Mouse (Mus musculus) urinary bladder, adult 2 months (tissue): ENCODE measurements around the gene Zc3h7b. TPM values are rescaled to one million over a fixed set of nuclear protein-coding genes. Genes with fewer than 3 reads are reported as not detected.

Source experiments
- DNase-seq: peaks from one replicate; pipeline ENCODE4 v3.0.0; 2022; ENCODE audit warnings: low spot score
- polyA plus RNA-seq: library from polyadenylated mRNA; depleted of rRNA; stranded (reverse); fragments of >200 nt; gene quantifications from 2 replicates; pipeline ENCODE4 v1.2.3, GENCODE M21; 2012

Gene Zc3h7b
- polyA plus RNA-seq, 1 experiment: 30.8 TPM

GRCm38 (mm10) chr15:81792444-81792843 is 47.6 kb downstream of the Zc3h7b start:
- DNase-seq: no peak

- DNase-seq: no peak
Observed at GRCm38 (mm10) chr15:81796228-81796627, 51.4 kb downstream of the Zc3h7b start.

GRCm38 (mm10) chr15:81797861-81798260 is 53.0 kb downstream of the Zc3h7b start:
- no peak for DNase-seq

GRCm38 (mm10) chr15:81798421-81798820 is 53.6 kb downstream of the Zc3h7b start:
- no peak for DNase-seq

DNA sequence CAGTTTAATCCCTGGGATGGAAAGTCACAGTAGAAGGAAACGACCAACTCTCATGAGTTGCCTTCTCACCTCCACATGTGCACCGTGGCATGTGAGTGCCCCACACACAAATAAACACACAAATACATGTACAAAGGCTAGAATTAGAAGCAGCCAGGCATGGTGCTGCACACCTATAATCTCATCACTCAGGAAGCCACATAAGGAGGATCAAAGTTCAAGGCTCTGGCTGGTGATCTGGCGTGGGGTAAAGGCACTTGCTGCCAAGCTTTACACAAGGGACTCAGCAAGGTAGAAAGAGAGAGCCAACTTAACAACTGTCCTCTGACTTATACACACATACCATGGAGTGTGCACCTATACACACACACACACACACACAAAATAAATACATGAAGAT is 55.5 kb downstream of the Zc3h7b start:
- no peak for DNase-seq

DNA sequence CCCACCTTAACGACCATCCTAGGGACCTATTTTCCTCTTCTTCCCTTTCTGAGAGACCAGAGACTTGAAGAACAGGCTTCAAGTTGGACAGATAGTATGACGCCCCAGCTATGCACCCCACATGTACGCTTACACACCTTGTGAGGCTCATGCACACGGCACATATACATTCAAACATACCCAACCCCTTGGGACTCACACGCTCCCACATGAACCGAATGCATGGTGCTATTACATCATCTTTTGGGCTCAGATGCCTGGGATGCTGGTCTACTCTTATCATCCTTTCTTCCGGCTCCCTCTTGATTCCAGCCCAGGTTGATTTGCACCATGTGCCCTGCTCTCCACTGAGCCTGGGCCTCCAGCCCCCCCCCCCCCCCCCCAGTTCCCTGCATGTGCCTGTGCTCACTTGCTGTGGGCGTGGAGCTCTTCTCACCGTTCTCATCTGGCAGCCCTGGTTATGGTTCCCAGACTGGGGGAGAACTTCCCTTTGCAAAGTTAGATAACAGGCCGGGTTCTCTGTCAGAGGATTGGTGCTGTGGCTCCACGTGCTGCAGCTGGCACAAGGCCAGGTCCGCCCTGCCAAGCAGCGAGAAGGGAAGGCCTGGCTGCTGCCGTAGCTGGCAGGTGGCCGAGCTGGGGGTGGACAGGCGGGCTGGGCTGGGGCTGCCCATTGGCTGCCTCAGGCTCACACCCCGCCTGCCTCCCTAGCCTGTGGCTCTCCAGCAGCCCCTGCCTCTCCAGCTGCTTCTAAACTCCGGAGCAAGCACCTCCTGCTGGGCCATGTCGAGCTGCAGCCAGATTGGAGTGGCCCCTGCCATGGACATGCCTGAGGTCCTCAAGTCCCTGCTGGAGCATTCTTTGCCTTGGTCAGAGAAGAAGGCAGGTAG is 57.4 kb downstream of the Zc3h7b start, which contains the start of gene Tef:
TSS of gene Tef (plus strand) at position 421 of the 890 bp plus-strand sequence.
- DNase-seq: peak; percentile 99

GRCm38 (mm10) chr15:81802941-81803351 is 58.1 kb downstream of the Zc3h7b start:
- no peak for DNase-seq

GRCm38 (mm10) chr15:81803425-81803951 is 58.6 kb downstream of the Zc3h7b start:
- DNase-seq: no peak

DNA sequence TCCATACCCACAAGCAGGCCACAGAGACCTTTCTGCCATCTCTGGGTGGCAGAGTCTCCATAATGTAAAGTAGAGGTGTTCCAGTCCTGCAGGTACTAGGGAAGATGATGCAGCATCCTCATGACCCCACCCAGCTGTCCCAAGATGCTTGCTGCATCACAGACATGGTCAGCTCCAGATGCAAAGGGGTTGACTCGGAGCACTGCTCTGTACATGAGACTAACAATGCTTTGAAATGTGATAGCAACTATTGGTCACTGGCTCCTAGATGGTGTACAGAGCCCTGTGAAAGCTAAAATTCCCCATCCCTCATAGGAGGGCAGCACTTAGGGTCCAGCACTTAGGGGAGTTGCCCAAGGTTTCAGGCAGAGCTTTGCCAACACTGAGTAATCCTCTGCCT is 59.3 kb downstream of the Zc3h7b start:
- no peak for DNase-seq

DNA sequence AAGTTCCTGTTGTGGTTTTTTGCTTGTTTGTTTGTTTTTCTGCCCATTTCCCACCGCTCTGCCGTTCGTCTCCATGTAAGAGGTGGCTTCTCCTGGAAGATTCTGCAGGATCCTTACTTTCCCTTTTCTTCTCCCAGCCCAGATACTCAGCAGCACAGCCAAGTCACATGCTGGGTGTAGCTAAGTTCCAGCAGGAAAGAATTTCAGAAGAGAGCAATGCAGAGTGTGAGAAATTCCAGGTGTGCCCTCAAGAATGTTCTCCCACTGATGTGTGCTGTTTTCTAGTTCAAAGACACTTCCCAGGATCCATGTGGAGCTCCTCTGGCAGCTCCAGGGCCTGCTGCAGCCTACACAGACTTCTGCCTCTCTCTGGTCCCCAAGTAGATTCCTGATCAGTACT is 60.0 kb downstream of the Zc3h7b start:
- DNase-seq: no peak

- no peak for DNase-seq
Observed at GRCm38 (mm10) chr15:81805624-81806023, 60.8 kb downstream of the Zc3h7b start.

- no peak for DNase-seq
Observed at GRCm38 (mm10) chr15:81806621-81807404, 62.0 kb downstream of the Zc3h7b start.

DNA sequence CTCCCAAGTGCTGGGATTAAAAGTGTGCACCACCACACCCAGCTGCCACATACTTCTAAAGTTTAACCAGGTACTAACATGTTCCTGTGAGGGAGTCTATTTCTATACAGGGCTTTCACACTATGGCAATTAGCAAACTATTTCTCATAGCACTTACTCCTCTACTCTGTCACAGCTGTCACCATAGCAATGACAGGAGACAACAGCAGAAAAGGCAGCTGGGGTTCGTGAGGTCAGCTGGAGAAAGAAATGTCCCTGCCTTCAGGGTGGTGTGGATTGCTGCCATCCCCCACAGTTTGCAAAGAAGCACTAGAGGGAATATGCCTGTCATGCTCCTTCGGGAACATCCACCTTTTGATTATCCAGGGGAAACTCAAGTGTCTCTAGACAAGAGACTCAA is 63.9 kb downstream of the Zc3h7b start:
- no peak for DNase-seq

GRCm38 (mm10) chr15:81809550-81809949 is 64.7 kb downstream of the Zc3h7b start:
- no peak for DNase-seq

- peak; percentile 69 for DNase-seq
Observed at GRCm38 (mm10) chr15:81810150-81810549, 65.3 kb downstream of the Zc3h7b start.

DNA sequence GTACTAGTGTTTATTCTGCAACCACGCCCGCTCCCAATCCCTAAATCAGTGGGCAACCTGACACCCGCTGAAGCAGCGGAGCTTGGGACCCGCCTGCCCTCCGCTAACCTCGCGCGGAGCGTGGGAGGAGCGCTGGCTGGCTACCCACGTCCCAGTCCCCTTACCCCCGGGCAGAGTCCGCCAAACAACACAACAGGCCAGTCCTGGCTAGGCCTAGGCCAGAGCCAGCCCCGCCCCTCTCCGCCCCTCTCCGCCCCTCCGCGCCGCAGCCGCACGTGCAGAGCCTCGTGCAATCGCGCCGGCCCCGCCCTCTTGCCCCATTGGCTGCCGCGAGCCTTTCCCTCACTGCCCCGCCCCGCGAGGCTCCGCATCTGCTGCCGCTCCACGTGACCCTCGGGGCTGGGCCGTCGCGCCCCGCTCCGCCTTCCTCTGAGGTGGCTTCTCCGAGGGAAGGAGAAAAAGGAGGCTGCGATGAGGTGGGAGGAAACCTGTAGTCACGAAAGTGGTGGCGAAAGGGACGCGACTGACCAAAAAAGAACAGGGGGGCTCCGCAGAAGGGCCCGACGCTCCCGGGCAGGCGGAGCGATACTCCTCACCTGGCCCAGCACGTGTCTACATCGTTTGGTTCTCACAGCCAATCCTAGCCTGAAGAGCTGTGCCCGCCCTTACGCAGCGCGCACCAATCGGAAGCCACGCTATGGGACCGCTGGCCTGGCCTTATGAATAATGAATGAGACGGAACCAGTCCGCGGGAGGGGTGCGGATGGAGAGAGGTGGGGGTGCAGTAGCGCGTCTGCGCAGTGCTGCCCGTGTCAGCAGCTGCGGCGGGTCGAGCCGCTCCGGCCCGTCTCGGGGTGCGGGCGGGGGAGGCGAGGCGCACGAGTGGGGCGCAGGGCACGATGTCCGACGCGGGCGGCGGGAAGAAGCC is 66.1 kb downstream of the Zc3h7b start:
- peak; percentile 96 for DNase-seq

DNA sequence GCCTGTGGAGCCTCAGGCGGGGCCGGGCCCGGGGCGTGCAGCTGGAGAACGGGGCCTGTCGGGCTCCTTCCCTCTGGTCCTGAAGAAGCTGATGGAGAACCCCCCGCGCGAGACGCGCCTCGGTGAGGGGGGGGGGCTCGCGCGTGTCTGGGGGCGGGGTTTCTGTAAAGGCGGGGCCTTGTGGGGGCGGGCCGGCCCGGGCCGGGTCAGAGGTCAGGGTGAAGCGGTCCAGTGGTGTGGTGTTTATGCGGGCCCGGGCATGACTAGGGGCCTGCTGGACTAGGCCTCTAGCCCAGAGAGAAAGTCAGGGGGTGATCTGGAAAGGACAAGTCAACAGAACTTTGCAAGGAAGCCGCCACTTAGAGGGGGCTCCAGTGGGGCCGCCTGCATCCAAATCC is 66.7 kb downstream of the Zc3h7b start:
- no peak for DNase-seq

- no peak for DNase-seq
Observed at GRCm38 (mm10) chr15:81812287-81812686, 67.4 kb downstream of the Zc3h7b start.

DNA sequence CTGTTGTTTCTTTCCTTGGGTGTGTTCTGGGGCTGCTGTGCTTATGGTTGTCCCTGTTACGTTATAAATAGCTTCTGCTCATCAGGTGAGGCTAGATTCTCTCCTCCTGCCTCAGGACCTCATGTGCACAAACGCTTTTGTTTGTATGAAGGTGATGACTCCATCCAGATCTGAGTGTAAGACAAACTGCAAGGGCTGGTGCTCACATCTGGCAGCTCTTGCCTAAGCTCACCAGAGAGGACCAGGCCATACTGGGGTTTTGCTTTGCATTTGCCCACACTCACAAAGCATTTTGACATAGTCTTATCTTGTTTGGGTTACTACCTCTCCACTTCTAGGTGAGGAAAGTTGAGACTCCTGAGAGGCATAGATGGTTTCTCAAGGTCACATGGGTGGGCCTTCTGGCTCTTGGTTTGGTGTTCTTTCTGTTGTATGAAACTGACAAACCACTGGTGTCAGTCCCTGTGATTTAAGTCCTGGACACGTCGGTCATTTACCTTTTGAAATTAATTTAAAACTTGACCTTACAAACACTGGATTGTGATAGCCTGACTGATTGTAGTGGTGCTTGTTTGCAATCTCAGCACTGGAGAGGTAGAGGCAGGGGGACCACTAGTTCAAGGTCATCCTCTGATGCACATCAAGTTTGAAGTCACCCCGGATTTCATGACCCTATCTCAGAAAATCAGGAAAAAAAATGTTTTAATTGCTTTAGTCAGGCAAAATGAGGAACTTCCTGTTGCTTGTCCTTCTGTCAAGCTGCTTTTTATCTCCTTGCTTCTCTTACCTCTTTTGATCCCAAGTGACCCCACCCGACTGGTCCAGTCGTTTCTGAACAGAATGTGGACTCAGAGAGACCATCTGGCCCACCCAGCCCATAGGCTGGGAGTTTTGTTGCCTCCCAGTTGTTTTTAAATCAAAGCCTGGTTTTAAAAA is 68.1 kb downstream of the Zc3h7b start:
- DNase-seq: no peak

DNA sequence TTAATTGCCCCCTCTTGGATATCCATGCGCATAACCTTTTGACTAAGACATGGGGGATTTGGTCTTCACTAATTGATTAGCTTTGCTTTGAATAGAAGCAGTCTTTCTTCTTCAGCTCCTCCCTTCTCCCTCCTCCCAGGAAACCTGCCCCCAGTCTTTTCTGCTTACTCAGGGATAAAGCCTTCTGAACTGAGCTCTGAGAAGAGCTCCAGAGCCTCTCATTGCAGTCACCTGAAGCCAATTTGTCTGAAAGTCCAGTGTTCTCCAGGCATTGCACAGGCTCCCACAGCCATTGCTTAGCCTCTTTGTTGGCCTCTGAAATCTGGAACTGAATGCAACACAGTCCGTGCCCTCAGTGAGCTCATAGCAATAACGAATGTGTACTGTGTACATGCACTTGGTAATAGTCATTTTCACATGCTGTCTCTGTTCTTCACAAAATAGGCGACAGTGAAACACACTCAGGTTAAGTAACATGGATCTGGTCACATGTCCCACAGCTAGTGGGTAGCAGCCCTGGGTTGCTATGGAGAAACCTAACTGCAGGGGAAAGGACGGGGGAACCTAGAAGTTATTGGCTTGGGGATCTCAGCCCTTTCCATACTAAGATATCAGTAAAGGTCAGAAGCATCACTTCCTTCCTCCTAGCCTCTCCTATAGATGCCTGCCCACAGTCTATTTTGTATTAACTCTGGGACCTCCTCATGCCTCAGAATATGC is 69.3 kb downstream of the Zc3h7b start:
- DNase-seq: no peak
